Mouse (Mus musculus): Measurements from ENCODE around the gene Aipl1. TPM values are rescaled to one million over a fixed set of nuclear protein-coding genes. Genes with fewer than 3 reads are reported as not detected.

Aipl1 gene
- polyA plus RNA-seq, 2 experiments = 0.11 TPM

GRCm38 (mm10) chr11:72003171-72003570 is 34.1 kb downstream of the Aipl1 start:
- no peaks in the 10 kb centered on the region for H3K36me3 ChIP-seq (replicated peaks; ENCODE audit: control insufficient read depth, insufficient read depth, low read depth)
- H3K9ac ChIP-seq (replicated peaks) = no peak overlapping the region
- ATAC-seq (ENCODE audit: insufficient read depth) (no peak), DNase-seq (ENCODE audit: low read depth in 3 of 3, low spot score in 3 of 3) (no peak)
- 58% methylated on average over 9 of the region's 9 CpGs for WGBS (ENCODE audit: insufficient replicate concordance)
- TF ChIP-seq EP300 (IDR thresholded peaks at IDR 0.05; ENCODE audit: low read depth) (no peak), CTCF (IDR thresholded peaks at IDR 0.05; ENCODE audit: low read depth) (no peak)
- no peaks in the 10 kb centered on the region for H3K27me3 ChIP-seq (ENCODE audit: control insufficient read depth, insufficient read depth, low read length)
- H3K27ac ChIP-seq = no peak overlapping the region
- no peaks in the 10 kb centered on the region for H3K9me3 ChIP-seq (ENCODE audit: control insufficient read depth, low read length)
- H3K4me2 ChIP-seq (ENCODE audit: low read depth) = no peak overlapping the region
- no peak overlapping the region for H3K4me3 ChIP-seq (ENCODE audit: insufficient read depth in 1 of 2, low read depth in 2 of 2, low read length in 2 of 2)
- no peaks in the 10 kb centered on the region for H3K4me1 ChIP-seq (replicated peaks; ENCODE audit: control insufficient read depth in 2 of 2, insufficient read depth in 2 of 2, low read length in 1 of 2)

DNA sequence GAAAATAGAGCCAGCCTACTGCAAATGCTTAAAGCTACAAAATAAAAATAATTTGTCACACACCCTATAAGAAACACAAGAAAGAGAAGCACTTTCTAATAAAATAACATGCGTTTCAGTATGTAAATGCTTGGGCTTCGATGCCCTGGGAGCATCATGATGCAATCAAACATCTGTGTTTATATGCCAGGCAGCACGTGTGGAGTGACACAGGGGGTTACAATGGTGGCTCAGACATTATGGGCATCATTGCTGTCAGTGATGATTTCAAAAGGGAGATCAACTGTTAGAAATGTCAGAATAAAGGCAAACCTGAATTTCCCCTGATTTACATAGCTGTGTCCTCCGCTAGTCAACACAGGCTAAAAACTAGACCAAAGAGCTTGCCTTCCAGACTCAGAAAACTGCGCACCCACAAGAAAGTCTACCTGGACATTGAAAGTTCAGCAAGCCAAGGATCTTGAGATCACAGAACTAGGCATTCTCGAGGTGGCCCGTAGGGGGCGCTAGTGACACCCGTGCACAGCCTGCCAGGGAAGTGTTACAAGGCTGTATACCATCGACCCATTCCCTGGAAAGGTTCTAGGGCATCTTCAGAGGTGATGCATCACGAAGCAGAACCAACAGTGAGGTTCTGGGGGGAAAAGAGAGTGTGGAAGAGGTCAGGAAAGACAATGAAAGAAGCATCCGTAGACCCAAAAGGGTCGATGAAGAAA is 35.0 kb downstream of the Aipl1 start:
- Histone ChIP-seq H3K4me1 (replicated peaks; ENCODE audit: control insufficient read depth in 2 of 2, insufficient read depth in 2 of 2, low read length in 1 of 2) (no peaks in the 10 kb centered on the region), H3K27ac (no peak overlapping the region), H3K9me3 (ENCODE audit: control insufficient read depth, low read length) (no peaks in the 10 kb centered on the region), H3K4me3 (ENCODE audit: insufficient read depth in 1 of 2, low read depth in 2 of 2, low read length in 2 of 2) (no peak overlapping the region), H3K27me3 (ENCODE audit: control insufficient read depth, insufficient read depth, low read length) (no peaks in the 10 kb centered on the region), H3K36me3 (replicated peaks; ENCODE audit: control insufficient read depth, insufficient read depth, low read depth) (no peaks in the 10 kb centered on the region), H3K9ac (replicated peaks) (no peak overlapping the region), H3K4me2 (ENCODE audit: low read depth) (no peak overlapping the region)
- DNase-seq (ENCODE audit: low read depth in 3 of 3, low spot score in 3 of 3) (no peak), ATAC-seq (ENCODE audit: insufficient read depth) (no peak)
- WGBS (ENCODE audit: insufficient replicate concordance) = 30% methylated on average over 13 of the region's 13 CpGs
- TF ChIP-seq EP300 (IDR thresholded peaks at IDR 0.05; ENCODE audit: low read depth) (no peak), CTCF (IDR thresholded peaks at IDR 0.05; ENCODE audit: low read depth) (peak; percentile 88)

GRCm38 (mm10) chr11:72000194-72000593 is 37.1 kb downstream of the Aipl1 start:
- H3K4me2 ChIP-seq (ENCODE audit: low read depth) = no peak overlapping the region
- H3K27me3 ChIP-seq (ENCODE audit: control insufficient read depth, insufficient read depth, low read length) = no peaks in the 10 kb centered on the region
- no peaks in the 10 kb centered on the region for H3K9me3 ChIP-seq (ENCODE audit: control insufficient read depth, low read length)
- no peak overlapping the region for H3K27ac ChIP-seq
- H3K9ac ChIP-seq (replicated peaks) = no peak overlapping the region
- WGBS (ENCODE audit: insufficient replicate concordance) = 62% methylated on average over 6 of the region's 6 CpGs
- H3K4me1 ChIP-seq (replicated peaks; ENCODE audit: control insufficient read depth in 2 of 2, insufficient read depth in 2 of 2, low read length in 1 of 2) = peaks cover 0 to 6% of the 10 kb centered on the region in 2 experiments; a peak in 1 of 4 replicates
- ATAC-seq (ENCODE audit: insufficient read depth) = no peak
- H3K4me3 ChIP-seq (ENCODE audit: insufficient read depth in 1 of 2, low read depth in 2 of 2, low read length in 2 of 2) = no peak overlapping the region
- DNase-seq (ENCODE audit: low read depth in 3 of 3, low spot score in 3 of 3) = no peak
- H3K36me3 ChIP-seq (replicated peaks; ENCODE audit: control insufficient read depth, insufficient read depth, low read depth) = no peaks in the 10 kb centered on the region
- TF ChIP-seq EP300 (IDR thresholded peaks at IDR 0.05; ENCODE audit: low read depth) (no peak), CTCF (IDR thresholded peaks at IDR 0.05; ENCODE audit: low read depth) (no peak)

DNA sequence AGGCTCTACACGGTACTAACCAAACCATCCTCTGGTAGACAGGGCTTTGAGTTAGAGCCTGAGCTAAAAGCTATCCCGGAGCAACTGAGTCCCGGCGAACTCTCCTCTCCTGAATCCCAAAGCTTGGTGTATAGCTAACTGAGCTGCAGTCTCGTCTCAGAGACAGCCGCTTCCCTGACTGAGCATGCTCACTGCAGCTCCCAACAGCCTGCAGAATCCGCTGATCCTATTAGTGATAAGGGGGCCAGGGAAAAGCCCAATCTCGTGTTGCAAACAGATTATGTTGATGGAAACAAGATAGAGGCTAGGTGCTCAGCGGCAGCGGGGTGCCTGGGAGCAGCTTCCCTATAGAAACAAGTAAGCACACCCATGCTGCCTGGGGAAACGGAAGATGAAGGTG is 40.5 kb downstream of the Aipl1 start:
- ATAC-seq (ENCODE audit: insufficient read depth) = no peak
- TF ChIP-seq CTCF (IDR thresholded peaks at IDR 0.05; ENCODE audit: low read depth) (no peak), EP300 (IDR thresholded peaks at IDR 0.05; ENCODE audit: low read depth) (no peak)
- WGBS (ENCODE audit: insufficient replicate concordance) = 24% methylated on average over 11 of the region's 11 CpGs
- H3K4me1 ChIP-seq (replicated peaks; ENCODE audit: control insufficient read depth in 2 of 2, insufficient read depth in 2 of 2, low read length in 1 of 2) = peaks cover 0 to 6% of the 10 kb centered on the region in 2 experiments; a peak in 1 of 4 replicates
- H3K36me3 ChIP-seq (replicated peaks; ENCODE audit: control insufficient read depth, insufficient read depth, low read depth) = no peaks in the 10 kb centered on the region
- H3K27me3 ChIP-seq (ENCODE audit: control insufficient read depth, insufficient read depth, low read length) = no peaks in the 10 kb centered on the region
- no peak for DNase-seq (ENCODE audit: low read depth in 3 of 3, low spot score in 3 of 3)
- no peak overlapping the region for H3K9ac ChIP-seq (replicated peaks)
- no peaks in the 10 kb centered on the region for H3K9me3 ChIP-seq (ENCODE audit: control insufficient read depth, low read length)
- H3K27ac ChIP-seq = no peak overlapping the region
- no peak overlapping the region for H3K4me3 ChIP-seq (ENCODE audit: insufficient read depth in 1 of 2, low read depth in 2 of 2, low read length in 2 of 2)
- no peak overlapping the region for H3K4me2 ChIP-seq (ENCODE audit: low read depth)

DNA sequence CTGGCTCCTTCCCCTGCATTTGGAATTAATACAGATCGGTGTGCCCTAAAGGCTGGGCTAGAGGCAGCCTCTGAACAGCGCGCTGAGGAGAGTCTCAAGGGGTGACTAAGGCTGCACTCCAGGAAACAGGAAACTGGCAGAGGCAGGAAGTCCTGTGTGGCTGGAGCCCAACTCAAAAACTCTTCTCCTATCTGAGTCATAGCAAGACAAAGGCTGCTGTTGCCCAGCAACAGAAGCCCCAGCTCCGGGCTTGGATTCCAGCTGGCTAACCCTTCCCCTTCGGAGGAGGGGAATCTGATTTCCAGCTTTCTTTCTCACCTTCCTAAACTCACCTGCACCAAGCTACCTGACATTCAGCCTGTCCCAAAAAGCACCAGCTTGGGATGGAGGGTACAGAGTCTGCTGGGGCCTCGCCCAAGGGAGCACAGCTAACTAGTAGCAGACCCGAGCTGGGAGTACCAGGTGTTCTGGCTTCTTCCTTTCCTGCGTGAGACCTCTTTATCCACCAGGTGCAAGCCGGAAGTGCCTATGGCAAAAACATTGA is 41.3 kb downstream of the Aipl1 start:
- no peaks in the 10 kb centered on the region for H3K9me3 ChIP-seq (ENCODE audit: control insufficient read depth, low read length)
- ATAC-seq (ENCODE audit: insufficient read depth) (no peak), DNase-seq (ENCODE audit: low read depth in 3 of 3, low spot score in 3 of 3) (peak in 2 of 3 experiments; percentile 7 to 17)
- H3K4me2 ChIP-seq (ENCODE audit: low read depth) = no peak overlapping the region; the same call in 1 of the 2 replicates
- peaks cover 0 to 6% of the 10 kb centered on the region in 2 experiments; a peak in 1 of 4 replicates for H3K4me1 ChIP-seq (replicated peaks; ENCODE audit: control insufficient read depth in 2 of 2, insufficient read depth in 2 of 2, low read length in 1 of 2)
- TF ChIP-seq CTCF (IDR thresholded peaks at IDR 0.05; ENCODE audit: low read depth) (no peak), EP300 (IDR thresholded peaks at IDR 0.05; ENCODE audit: low read depth) (no peak)
- WGBS (ENCODE audit: insufficient replicate concordance) = 5% methylated on average over 9 of the region's 9 CpGs
- no peak overlapping the region for H3K4me3 ChIP-seq (ENCODE audit: insufficient read depth in 1 of 2, low read depth in 2 of 2, low read length in 2 of 2)
- H3K27me3 ChIP-seq (ENCODE audit: control insufficient read depth, insufficient read depth, low read length) = no peaks in the 10 kb centered on the region
- H3K27ac ChIP-seq = no peak overlapping the region
- no peak overlapping the region for H3K9ac ChIP-seq (replicated peaks)
- no peaks in the 10 kb centered on the region for H3K36me3 ChIP-seq (replicated peaks; ENCODE audit: control insufficient read depth, insufficient read depth, low read depth)
